Mouse (Mus musculus): Measurements from ENCODE around the gene Olfr382. TPM values are rescaled to one million over a fixed set of nuclear protein-coding genes. Genes with fewer than 3 reads are reported as not detected.
"Not testable (repeated sequence)": the region's sequence is repeated elsewhere in the genome, so short reads cannot be mapped to it uniquely, and the experiment has no call there.

Olfr382 gene
- not detected in 2 replicates for polyA plus RNA-seq (2016; fragmentation: Nextera tagmentation; extraction: Ambion mirVana)

GRCm38 (mm10) chr11:73517097-73517496 is at the start of gene Olfr382:
TSS of gene Olfr382 (minus strand) at chr11:73517197.
- Histone ChIP-seq H3K27me3 (ENCODE audit: poor library complexity, severe bottlenecking) (no peaks in the 10 kb centered on the region), H3K9me3 (peaks cover 28% of the 10 kb centered on the region), H3K4me3 (no peak within 1 kb of the TSS), H3K36me3 (replicated peaks) (no peaks in the 10 kb centered on the region), H3K27ac (no peak within 1 kb of the TSS), H3K4me1 (no peaks in the 10 kb centered on the region)
- DNase-seq (ENCODE audit: extremely low spot score, low spot score): no peak

DNA sequence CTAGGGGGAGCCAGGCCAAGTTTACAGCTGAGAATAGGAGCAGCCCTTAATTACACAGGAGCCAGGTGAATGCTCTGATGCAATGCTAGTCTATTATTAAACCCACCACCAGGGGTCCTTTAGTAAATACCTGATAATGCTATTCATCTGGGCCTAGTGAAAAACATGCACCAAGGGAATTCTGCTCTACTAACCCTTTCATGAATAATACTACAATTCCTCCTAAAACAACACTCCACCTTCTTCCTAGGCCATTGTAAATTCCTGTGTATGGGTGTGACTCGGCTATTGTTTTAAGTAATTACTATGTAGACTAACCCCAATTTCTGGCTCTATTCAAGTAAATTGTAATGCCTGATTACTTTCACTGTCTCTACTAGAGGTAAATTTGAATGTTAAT is 12.0 kb upstream of the Olfr382 start:
- H3K27me3 ChIP-seq (ENCODE audit: poor library complexity, severe bottlenecking); H3K27ac ChIP-seq; H3K4me1 ChIP-seq; H3K36me3 ChIP-seq (replicated peaks); H3K4me3 ChIP-seq; DNase-seq (ENCODE audit: extremely low spot score, low spot score): not testable (repeated sequence)
- H3K9me3 ChIP-seq: peaks cover 31% of the 10 kb centered on the region
- 91% methylated on average over 1 of the region's 1 CpGs for WGBS

- Histone ChIP-seq H3K27me3 (ENCODE audit: poor library complexity, severe bottlenecking) (no peaks in the 10 kb centered on the region), H3K27ac (no peak within 1 kb of the TSS), H3K4me1 (no peaks in the 10 kb centered on the region), H3K4me3 (no peak within 1 kb of the TSS), H3K9me3 (peaks cover 3% of the 10 kb centered on the region; the same call in 1 of the 2 replicates), H3K36me3 (replicated peaks) (no peaks in the 10 kb centered on the region)
- no peak for DNase-seq (ENCODE audit: extremely low spot score, low spot score)
These were observed 25.5 kb downstream of the Olfr382 start, which contains the start of gene Olfr381 for GRCm38 (mm10) chr11:73491503-73491902. TSS of gene Olfr381 (minus strand) at chr11:73491603.

Other genes with a start within 250 kb of the Olfr382 start
- gene Trpv3, start 249.8 kb downstream of the Olfr382 start, polyA plus RNA-seq (2016; fragmentation: Nextera tagmentation; extraction: Ambion mirVana): 0.02 TPM in 1 of 2 replicates, not detected in the other
- gene Aspa, start 187.6 kb downstream of the Olfr382 start, polyA plus RNA-seq (2016; fragmentation: Nextera tagmentation; extraction: Ambion mirVana): 0.12 and 0.14 TPM in 2 replicates
- not detected in 2 replicates for gene Gm49340, start 187.5 kb downstream of the Olfr382 start, polyA plus RNA-seq (2016; fragmentation: Nextera tagmentation; extraction: Ambion mirVana)
- not detected in 2 replicates for gene Spata22, start 187.5 kb downstream of the Olfr382 start, polyA plus RNA-seq (2016; fragmentation: Nextera tagmentation; extraction: Ambion mirVana)
- not detected in 2 replicates for gene Olfr20, start 166.4 kb downstream of the Olfr382 start, polyA plus RNA-seq (2016; fragmentation: Nextera tagmentation; extraction: Ambion mirVana)
- not detected in 2 replicates for gene Olfr376, start 146.0 kb downstream of the Olfr382 start, polyA plus RNA-seq (2016; fragmentation: Nextera tagmentation; extraction: Ambion mirVana)
- not detected in 2 replicates for gene Olfr1, start 117.6 kb downstream of the Olfr382 start, polyA plus RNA-seq (2016; fragmentation: Nextera tagmentation; extraction: Ambion mirVana)
- gene Olfr378, start 88.7 kb downstream of the Olfr382 start, polyA plus RNA-seq (2016; fragmentation: Nextera tagmentation; extraction: Ambion mirVana): not detected in 2 replicates
- not detected in 2 replicates for gene Olfr380, start 59.7 kb downstream of the Olfr382 start, polyA plus RNA-seq (2016; fragmentation: Nextera tagmentation; extraction: Ambion mirVana)
- not detected in 2 replicates for gene Olfr381, start 25.6 kb downstream of the Olfr382 start, polyA plus RNA-seq (2016; fragmentation: Nextera tagmentation; extraction: Ambion mirVana)
- gene Olfr385, start 75.8 kb upstream of the Olfr382 start, polyA plus RNA-seq (2016; fragmentation: Nextera tagmentation; extraction: Ambion mirVana): not detected in 2 replicates
- not detected in 2 replicates for gene Olfr384, start 81.4 kb upstream of the Olfr382 start, polyA plus RNA-seq (2016; fragmentation: Nextera tagmentation; extraction: Ambion mirVana)
- not detected in 2 replicates for gene Zfp735, start 171.6 kb upstream of the Olfr382 start, polyA plus RNA-seq (2016; fragmentation: Nextera tagmentation; extraction: Ambion mirVana)

Measured in forebrain, embryonic 10.5 days (tissue).